Mouse (Mus musculus): Measurements from ENCODE around the gene Rdh1. TPM values are rescaled to one million over a fixed set of nuclear protein-coding genes. Genes with fewer than 3 reads are reported as not detected.

The Rdh1 gene
- polyA plus RNA-seq, 1 experiment: 0.56 TPM

DNA sequence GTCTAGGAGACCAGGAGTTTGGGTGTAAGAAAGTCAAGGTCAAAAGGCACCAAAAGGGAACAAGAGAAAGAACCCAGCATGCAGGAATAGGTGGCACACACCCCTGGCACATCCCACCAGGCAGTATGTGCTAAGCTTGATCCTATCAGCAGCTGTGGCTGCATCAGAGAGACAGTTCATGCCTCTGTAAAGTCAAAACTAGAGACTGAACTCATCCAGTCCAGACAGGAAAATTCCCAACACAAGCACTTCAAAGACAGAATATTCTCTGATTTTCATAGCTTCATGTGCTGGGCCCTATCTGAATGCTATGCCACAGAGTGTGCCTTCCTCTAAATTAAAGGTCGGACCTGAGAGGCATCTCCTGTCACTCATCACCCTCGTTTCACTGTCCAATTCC is 22.0 kb upstream of the Rdh1 start:
- WGBS: 35% methylated on average over 2 of the region's 2 CpGs
- Histone ChIP-seq H3K4me3 (ENCODE audit: extremely low read depth, insufficient read depth, insufficient read length) (no peak overlapping the region), H3K36me3 (ENCODE audit: control insufficient read depth, insufficient read depth, low read length) (peaks cover 8% of the 10 kb centered on the region), H3K4me1 (ENCODE audit: control insufficient read depth, insufficient read depth, insufficient read length) (peaks cover 17% of the 10 kb centered on the region; the same call in 1 of the 2 replicates), H3K27ac (ENCODE audit: insufficient read depth, low read length) (peak overlapping the region; percentile 51), H3K27me3 (ENCODE audit: control insufficient read depth, insufficient read depth, low read length) (no peaks in the 10 kb centered on the region; the same call in 1 of the 2 replicates)
- TF ChIP-seq CTCF (IDR thresholded peaks at IDR 0.05; ENCODE audit: extremely low read depth, insufficient read depth, insufficient read length, insufficient replicate concordance): no peak
- TF ChIP-seq POLR2A (IDR thresholded peaks at IDR 0.05; ENCODE audit: low read depth, low read length): no peak
- DNase-seq (ENCODE audit: low read depth in 1 of 2, low spot score in 2 of 2): no peak

- peak; percentile 29; the same call in 1 of the 2 replicates for TF ChIP-seq CTCF (IDR thresholded peaks at IDR 0.05; ENCODE audit: extremely low read depth, insufficient read depth, insufficient read length, insufficient replicate concordance)
- TF ChIP-seq POLR2A (IDR thresholded peaks at IDR 0.05; ENCODE audit: low read depth, low read length): no peak
- Histone ChIP-seq H3K27me3 (ENCODE audit: control insufficient read depth, insufficient read depth, low read length) (no peaks in the 10 kb centered on the region; the same call in 1 of the 2 replicates), H3K4me1 (ENCODE audit: control insufficient read depth, insufficient read depth, insufficient read length) (peaks cover 17% of the 10 kb centered on the region; the same call in 1 of the 2 replicates), H3K36me3 (ENCODE audit: control insufficient read depth, insufficient read depth, low read length) (peaks cover 16% of the 10 kb centered on the region), H3K27ac (ENCODE audit: insufficient read depth, low read length) (0 out of 2 replicates have a peak overlapping the region, but pooled peaks have one; percentile 1), H3K4me3 (ENCODE audit: extremely low read depth, insufficient read depth, insufficient read length) (no peak overlapping the region)
- 45% methylated on average over 13 of the region's 13 CpGs for WGBS
- DNase-seq (ENCODE audit: low read depth in 1 of 2, low spot score in 2 of 2): peak in 1 of 2 experiments; percentile 46
Measured at GRCm38 (mm10) chr10:127738151-127738882, 21.2 kb upstream of the Rdh1 start.

DNA sequence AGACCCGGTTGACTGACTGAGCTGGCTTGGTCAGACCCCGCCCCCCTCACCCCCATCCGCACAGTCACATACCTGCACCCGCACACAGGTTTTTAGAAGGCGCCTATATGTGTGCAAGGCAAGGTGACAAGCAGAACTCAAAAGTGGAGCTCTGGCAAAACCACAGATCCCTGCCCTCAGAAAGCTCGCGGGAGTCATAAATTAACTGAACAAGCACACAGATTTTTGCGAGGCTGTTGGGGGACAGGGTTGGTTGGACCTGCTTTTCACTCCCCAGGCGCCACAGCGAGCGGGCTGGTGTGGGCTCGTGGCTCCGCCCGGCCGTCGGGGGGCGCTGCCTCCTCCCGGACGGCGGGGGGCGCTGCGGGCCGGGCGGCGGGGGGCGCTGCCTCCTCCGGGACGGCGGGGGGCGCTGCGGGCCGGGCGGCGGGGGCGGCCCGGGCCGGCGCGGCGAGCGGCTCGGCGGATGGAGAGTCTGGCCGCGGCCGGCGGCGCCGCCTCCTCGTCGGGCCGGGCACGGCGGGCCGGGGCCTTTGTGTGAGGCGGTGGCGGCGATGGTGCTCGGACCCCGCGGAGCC is 20.3 kb upstream of the Rdh1 start, which contains the start of gene Zbtb39:
TSS of gene Zbtb39 (plus strand) at position 456 of the 578 bp plus-strand sequence.
- H3K4me3 ChIP-seq (ENCODE audit: extremely low read depth, insufficient read depth, insufficient read length): peak within 1 kb of the TSS; percentile 79
- under 1% methylated on average over 38 of the region's 61 CpGs for WGBS
- H3K36me3 ChIP-seq (ENCODE audit: control insufficient read depth, insufficient read depth, low read length): peaks cover 23% of the 10 kb centered on the region
- H3K27me3 ChIP-seq (ENCODE audit: control insufficient read depth, insufficient read depth, low read length): no peaks in the 10 kb centered on the region; the same call in 1 of the 2 replicates
- DNase-seq (ENCODE audit: low read depth in 1 of 2, low spot score in 2 of 2): peak; percentile 53 to 72
- TF ChIP-seq CTCF (IDR thresholded peaks at IDR 0.05; ENCODE audit: extremely low read depth, insufficient read depth, insufficient read length, insufficient replicate concordance) (peak; percentile 34; the same call in 1 of the 2 replicates), POLR2A (IDR thresholded peaks at IDR 0.05; ENCODE audit: low read depth, low read length) (no peak)
- peaks cover 17% of the 10 kb centered on the region; the same call in 1 of the 2 replicates for H3K4me1 ChIP-seq (ENCODE audit: control insufficient read depth, insufficient read depth, insufficient read length)
- peak within 1 kb of the TSS; percentile 26; the same call in 1 of the 2 replicates for H3K27ac ChIP-seq (ENCODE audit: insufficient read depth, low read length)

- peak overlapping the region; percentile 26; the same call in 1 of the 2 replicates for H3K27ac ChIP-seq (ENCODE audit: insufficient read depth, low read length)
- WGBS: under 1% methylated on average over 55 of the region's 55 CpGs
Measured at GRCm38 (mm10) chr10:127739661-127740161, 19.8 kb upstream of the Rdh1 start.

GRCm38 (mm10) chr10:127744661-127745060 is 14.9 kb upstream of the Rdh1 start:
- peaks cover 28% of the 10 kb centered on the region for H3K36me3 ChIP-seq (ENCODE audit: control insufficient read depth, insufficient read depth, low read length)
- TF ChIP-seq CTCF (IDR thresholded peaks at IDR 0.05; ENCODE audit: extremely low read depth, insufficient read depth, insufficient read length, insufficient replicate concordance) (0 out of 2 replicates have a peak, but pooled peaks have one; percentile 20), POLR2A (IDR thresholded peaks at IDR 0.05; ENCODE audit: low read depth, low read length) (no peak)
- no peak overlapping the region for H3K4me3 ChIP-seq (ENCODE audit: extremely low read depth, insufficient read depth, insufficient read length)
- WGBS: 85% methylated on average over 5 of the region's 5 CpGs
- H3K27me3 ChIP-seq (ENCODE audit: control insufficient read depth, insufficient read depth, low read length): no peaks in the 10 kb centered on the region
- DNase-seq (ENCODE audit: low read depth in 1 of 2, low spot score in 2 of 2): peak in 1 of 2 experiments; percentile 23
- no peak overlapping the region for H3K27ac ChIP-seq (ENCODE audit: insufficient read depth, low read length)
- H3K4me1 ChIP-seq (ENCODE audit: control insufficient read depth, insufficient read depth, insufficient read length): no peaks in the 10 kb centered on the region

More at GRCm38 (mm10) chr10:127739661-127740161, 19.8 kb upstream of the Rdh1 start:
- Histone ChIP-seq H3K27me3 (ENCODE audit: control insufficient read depth, insufficient read depth, low read length) (no peaks in the 10 kb centered on the region; the same call in 1 of the 2 replicates), H3K36me3 (ENCODE audit: control insufficient read depth, insufficient read depth, low read length) (peaks cover 25% of the 10 kb centered on the region), H3K4me1 (ENCODE audit: control insufficient read depth, insufficient read depth, insufficient read length) (peaks cover 17% of the 10 kb centered on the region; the same call in 1 of the 2 replicates), H3K4me3 (ENCODE audit: extremely low read depth, insufficient read depth, insufficient read length) (peak overlapping the region; percentile 79)
- peak in 1 of 2 experiments; percentile 31 for DNase-seq (ENCODE audit: low read depth in 1 of 2, low spot score in 2 of 2)
- TF ChIP-seq CTCF (IDR thresholded peaks at IDR 0.05; ENCODE audit: extremely low read depth, insufficient read depth, insufficient read length, insufficient replicate concordance): no peak
- no peak for TF ChIP-seq POLR2A (IDR thresholded peaks at IDR 0.05; ENCODE audit: low read depth, low read length)

DNA sequence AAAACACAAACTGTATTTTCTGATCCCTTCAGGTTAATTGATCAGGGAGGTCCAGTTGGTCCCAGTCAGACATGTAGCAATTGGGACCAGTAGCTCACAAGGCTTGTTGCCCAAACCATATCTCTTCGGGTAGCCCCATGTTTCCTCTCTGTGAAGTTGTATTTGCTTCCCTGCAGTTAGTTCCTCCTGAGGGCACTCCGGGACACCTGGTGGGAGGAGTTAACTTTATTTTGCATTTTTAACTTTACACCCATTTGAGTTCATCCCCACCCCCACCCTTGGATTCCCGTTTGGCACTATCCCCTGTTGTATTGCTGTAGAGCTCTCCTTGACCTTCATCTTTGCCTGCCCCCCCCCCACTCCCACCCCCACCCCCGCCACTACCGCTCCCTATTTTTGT is 13.6 kb upstream of the Rdh1 start:
- 60% methylated on average over 5 of the region's 5 CpGs for WGBS
- H3K4me3 ChIP-seq (ENCODE audit: extremely low read depth, insufficient read depth, insufficient read length): no peak overlapping the region
- H3K27ac ChIP-seq (ENCODE audit: insufficient read depth, low read length): no peak overlapping the region
- H3K36me3 ChIP-seq (ENCODE audit: control insufficient read depth, insufficient read depth, low read length): peaks cover 28% of the 10 kb centered on the region
- TF ChIP-seq POLR2A (IDR thresholded peaks at IDR 0.05; ENCODE audit: low read depth, low read length) (no peak), CTCF (IDR thresholded peaks at IDR 0.05; ENCODE audit: extremely low read depth, insufficient read depth, insufficient read length, insufficient replicate concordance) (no peak)
- H3K27me3 ChIP-seq (ENCODE audit: control insufficient read depth, insufficient read depth, low read length): no peaks in the 10 kb centered on the region
- H3K4me1 ChIP-seq (ENCODE audit: control insufficient read depth, insufficient read depth, insufficient read length): no peaks in the 10 kb centered on the region
- DNase-seq (ENCODE audit: low read depth in 1 of 2, low spot score in 2 of 2): no peak

Measured in spleen, adult 2 months (tissue).